Mouse (Mus musculus) urinary bladder, adult 2 months (tissue): ENCODE measurements around the gene Zfp961. TPM values are rescaled to one million over a fixed set of nuclear protein-coding genes. Genes with fewer than 3 reads are reported as not detected.
A peak's percentile ranks its signal among the peaks of the same experiment; 100 is the strongest.
"Not testable (repeated sequence)": the region's sequence is repeated elsewhere in the genome, so short reads cannot be mapped to it uniquely, and the experiment has no call there.

Experiments used
- DNase-seq: peaks from one replicate; pipeline ENCODE4 v3.0.0; 2022; ENCODE audit warnings: low spot score
- polyA plus RNA-seq: library from polyadenylated mRNA; depleted of rRNA; stranded (reverse); fragments of >200 nt; gene quantifications from 2 replicates; pipeline ENCODE4 v1.2.3, GENCODE M21; 2012; rRNA removed

Gene Zfp961
- polyA plus RNA-seq, result 18.9 and 21.7 TPM in 2 replicates

DNA sequence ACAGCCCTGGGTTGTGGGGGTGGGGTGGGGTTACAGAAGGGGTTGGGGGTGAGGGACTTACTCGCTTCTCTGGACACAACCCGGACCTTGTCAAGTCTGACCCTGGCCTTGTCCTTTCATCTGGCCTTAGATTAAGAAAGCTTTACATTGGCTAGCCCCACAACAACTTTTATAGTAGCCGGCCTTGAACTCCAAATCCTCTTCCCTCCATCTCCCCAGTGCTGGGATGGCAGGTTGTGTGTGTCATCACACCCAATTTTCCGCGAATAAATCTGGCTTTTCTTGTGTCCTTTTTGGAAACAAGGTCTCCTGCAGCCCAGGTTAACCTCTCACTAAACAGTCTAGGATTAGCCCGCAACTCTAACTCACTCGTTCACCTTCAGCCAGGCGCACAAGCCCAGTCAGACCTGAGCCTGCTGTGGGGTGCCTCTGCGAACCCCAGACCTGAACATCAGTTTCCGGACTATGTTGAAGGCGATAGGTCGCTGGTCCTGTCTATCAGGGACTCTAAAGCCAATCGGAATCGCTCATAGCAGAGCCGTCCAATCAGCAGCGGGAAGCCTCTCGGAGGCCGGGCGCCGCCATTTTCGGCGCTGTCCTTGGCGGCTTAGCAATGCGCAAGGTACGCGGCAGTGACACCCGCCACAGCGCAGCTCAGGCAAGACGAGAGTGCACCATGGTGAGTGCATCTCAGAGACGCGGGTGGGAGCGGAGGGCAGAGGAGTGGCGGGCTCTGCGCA, at the start of gene Zfp961:
Gene Zfp961, plus strand, starts transcription at position 557 of the 740 bp plus-strand sequence.
- peak; percentile 97 for DNase-seq

- not testable (repeated sequence) for DNase-seq
These were observed 47.8 kb upstream of the Zfp961 start for GRCm38 (mm10) chr8:71903084-71903483.

DNA sequence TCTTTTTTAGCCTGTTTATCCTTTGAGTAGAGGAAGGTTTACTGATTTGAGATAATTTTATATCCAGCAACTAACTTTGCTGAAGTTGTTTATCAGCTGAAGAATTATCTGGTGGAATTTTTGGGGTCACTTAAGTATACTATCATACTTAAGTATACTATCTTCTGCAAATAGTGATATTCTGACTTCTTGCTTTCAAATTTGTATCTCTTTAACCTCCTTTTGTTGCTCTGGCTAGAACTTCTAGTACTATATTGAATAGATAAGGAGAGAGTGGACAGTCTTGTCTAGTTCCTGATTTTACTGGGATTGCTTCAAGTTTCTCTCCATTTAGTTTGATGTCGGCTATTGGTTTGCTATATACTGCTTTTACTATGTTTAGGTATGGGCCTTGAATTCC, 44.0 kb upstream of the Zfp961 start:
- no peak for DNase-seq

DNA sequence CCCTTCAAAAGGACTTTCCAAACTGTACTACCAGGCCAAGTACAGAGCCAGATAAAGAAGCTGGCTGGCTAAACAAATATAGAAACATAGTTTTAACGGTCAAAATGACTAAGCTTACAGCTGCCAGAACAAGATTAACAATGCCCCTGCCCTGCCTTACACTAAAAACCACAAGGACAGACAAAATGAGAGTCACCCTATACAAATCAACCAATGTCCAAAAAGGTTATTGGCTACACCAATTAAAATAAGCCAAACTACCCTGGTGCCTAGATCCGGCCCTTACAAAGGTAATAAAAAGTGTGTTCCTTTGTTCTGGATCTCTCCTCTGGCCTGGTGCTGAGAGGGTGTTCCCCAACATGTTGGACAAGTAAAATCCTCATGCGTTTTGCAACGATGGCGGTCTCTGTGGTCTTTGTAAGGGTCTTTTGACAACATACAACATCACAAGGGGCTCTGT, 43.0 kb upstream of the Zfp961 start:
- DNase-seq, result no peak

GRCm38 (mm10) chr8:71908309-71909261, 42.3 kb upstream of the Zfp961 start, which contains the start of the genes Zfp882 and Zfp617:
Gene Zfp882 (plus strand): TSS chr8:71908608.
Gene Zfp617 (plus strand): TSS chr8:71908635.
- peak; percentile 78 for DNase-seq

- DNase-seq, result no peak
These were observed 38.6 kb upstream of the Zfp961 start for GRCm38 (mm10) chr8:71912286-71912685.

DNA sequence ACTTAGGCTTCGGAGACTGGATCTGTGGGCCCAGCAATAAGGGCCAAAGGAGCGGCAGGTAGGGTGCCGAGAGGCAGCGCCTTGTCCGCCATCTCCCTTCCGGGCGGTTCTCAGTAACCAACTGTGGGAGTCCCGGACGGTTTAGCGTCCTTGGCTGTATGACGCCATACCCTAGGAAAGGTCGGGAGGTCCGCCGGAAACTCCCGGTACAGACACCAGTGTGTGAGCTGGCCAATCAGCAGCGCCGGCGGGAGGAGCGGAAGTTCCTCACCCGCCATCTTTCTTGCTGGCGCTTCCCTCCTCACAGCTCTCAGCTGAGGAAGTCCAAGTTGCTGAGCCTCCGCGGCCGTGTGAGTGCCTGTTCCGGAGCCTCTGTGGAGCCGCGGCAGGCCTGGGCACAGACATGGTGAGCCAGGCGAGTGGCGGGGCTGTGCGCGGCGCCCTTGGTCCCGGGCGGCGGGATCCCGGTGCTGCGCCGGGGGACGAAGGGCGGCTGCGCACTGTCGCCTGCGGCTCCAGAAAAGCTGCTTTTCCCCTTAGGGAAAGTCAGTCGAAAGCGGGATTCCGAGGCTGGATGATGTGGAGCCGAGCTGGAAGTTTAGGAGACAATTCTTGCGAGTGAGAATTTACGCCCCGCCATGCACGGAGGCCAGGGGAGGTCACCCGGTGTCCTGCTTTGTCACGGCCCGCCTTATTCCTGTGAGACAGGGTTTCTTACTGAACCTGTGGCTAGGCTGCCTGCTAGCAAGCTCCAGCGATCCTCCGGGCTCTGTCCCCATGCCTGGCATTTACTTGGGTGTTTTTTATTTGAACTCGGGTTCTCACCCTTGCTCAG, 28.1 kb upstream of the Zfp961 start:
- DNase-seq, result peak; percentile 89

GRCm38 (mm10) chr8:71925791-71926190, 25.0 kb upstream of the Zfp961 start:
- DNase-seq, result no peak

GRCm38 (mm10) chr8:71926551-71926950, 24.3 kb upstream of the Zfp961 start:
- no peak for DNase-seq

- no peak for DNase-seq
These were observed 23.1 kb upstream of the Zfp961 start for GRCm38 (mm10) chr8:71927779-71928178.

DNA sequence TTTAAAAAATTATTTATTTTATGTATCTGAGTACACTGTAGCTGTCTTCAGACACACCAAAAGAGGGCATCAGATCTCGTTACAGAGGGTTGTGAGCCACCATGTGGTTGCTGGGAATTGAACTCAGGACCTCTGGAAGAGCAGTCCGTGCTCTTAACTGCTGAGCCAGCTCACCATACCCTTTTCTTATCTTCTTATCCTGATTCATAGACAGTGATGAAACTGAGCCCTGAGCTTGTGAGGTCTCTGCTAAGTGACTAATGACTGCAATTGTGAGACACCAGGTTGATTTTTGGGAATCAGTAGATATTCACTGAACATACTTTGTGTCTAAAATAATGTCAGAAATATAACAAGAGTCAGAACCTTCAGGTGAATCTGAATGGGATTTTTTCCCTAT, 12.8 kb upstream of the Zfp961 start:
- DNase-seq, result not testable (repeated sequence)

- no peak for DNase-seq
These were observed 10.3 kb upstream of the Zfp961 start for GRCm38 (mm10) chr8:71940293-71941208.

DNA sequence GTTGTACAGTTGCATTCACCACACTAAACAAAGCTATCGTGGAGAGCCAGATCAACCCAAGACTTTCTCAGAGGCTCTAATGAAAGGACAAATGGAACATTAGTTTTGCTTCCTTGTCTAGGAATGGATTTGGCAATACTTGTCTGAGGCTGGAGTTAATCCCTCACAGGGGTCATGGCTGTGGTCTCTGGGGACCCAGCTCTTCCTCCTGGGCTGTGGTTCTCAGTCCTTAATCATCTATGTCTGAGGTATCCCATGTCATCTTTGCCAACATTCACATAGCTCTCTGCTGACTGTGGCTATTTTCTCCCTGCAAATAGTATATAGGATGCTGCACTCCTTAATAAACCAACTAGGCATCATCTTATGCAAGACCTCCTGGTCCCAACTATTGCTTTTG, 9.1 kb upstream of the Zfp961 start:
- no peak for DNase-seq

DNA sequence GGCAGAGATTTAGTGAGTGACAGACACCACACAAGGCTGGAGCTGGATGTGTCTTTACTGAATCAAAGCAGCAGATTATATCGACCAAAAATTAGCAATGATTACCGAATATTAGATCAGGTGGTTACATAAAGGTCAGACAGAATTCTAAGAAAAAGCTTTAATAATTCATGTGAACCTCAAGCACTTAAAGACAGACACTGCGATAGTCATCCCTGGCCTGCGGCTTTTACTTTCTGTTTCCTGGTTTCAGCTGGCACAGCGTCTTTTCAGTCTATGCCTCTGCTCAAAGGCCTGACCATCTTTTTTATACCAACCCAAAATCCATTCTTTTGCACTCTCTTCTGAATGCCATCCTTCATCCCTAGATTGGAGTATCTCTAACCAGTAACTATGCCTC, 2.2 kb upstream of the Zfp961 start:
- DNase-seq, result no peak

DNA sequence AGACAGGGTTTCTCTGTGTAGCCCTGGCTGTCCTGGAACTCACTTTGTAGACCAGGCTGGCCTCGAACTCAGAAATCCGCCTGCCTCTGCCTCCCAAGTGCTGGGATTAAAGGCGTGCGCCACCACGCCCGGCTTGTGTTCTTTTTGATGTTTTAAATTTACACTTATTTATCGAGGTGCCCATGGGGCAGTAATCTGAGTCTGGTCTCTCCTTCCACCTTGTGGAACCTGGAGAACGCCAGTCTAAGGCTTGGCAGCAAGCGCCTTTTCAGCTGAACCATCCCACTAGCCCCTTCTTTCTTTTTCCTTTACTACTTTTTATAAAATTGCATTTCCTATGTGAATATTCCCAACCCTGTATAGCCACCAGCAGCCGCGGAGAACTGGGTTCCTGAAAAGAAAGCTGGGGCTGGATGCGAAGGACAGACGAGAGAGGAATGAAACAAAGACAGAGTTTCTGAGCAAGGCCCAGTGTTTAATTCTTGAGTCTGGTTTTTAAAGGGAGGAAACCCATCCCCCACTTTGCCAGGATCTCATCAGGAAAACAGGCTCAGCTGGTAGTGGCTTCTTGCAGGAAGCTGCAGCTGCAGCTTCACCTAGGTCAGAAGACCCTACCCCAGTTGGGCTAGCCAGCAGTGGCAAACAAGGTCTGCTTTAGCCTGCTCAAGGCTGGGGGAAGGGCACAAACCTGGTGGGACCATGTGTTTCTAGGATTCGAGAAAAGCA, 761 bp downstream of the Zfp961 start:
- DNase-seq, result no peak

DNA sequence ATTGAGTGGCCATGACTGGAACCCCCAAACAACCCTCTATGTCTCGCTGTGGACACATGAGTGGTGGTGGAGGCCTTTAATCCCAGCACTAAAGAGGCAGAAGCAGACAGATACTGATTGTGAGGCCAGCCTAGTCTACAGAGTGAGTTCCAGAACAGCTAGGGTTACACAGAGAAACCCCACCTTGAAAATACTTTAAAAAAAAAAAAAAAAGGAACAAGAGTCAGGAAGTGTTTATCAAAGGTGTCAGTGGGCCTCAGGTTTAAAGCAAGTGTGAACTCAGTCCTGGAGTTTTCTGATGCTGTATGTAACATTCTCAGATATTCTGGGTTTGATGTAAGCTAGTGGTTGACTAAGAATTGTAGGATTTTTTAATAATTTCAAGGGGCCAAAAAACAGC, 1.7 kb downstream of the Zfp961 start:
- DNase-seq, result no peak

DNA sequence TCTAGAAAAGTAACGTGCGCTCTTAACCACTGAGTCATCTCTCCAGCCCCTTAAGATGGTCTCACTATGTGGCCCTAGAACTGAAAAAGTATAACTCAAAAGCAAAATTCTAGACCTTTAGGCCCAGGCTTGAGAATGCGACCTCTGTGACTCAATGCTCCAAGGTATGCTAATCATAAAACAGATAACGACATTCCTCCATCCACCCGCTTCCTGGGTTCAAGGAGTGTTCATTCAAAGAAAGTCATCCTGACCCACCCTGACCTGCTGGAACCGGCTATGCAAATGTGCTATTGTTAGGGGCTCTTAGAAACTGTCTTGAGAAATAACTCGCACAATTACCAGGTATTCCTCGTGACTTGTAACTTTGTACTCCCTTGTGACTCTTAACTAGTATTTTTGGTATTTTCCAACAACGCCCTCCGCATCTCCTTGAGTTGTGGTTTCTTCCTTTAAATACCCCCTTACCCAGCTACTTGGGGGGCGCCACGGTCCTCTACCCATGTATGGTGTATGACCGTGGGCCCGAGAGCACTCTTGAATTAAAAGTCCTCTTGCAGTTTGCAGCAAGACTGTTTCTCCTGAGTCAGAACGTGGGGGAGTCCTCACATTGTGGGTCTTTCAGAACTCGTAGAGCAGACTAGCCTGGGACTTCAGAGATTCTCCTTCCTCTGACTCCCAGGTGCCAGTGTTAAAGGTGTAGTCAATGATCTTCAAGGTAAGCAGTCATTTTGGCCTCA, 2.3 kb downstream of the Zfp961 start:
- not testable (repeated sequence) for DNase-seq

- no peak for DNase-seq
These were observed 3.8 kb downstream of the Zfp961 start for GRCm38 (mm10) chr8:71954666-71955065.

DNA sequence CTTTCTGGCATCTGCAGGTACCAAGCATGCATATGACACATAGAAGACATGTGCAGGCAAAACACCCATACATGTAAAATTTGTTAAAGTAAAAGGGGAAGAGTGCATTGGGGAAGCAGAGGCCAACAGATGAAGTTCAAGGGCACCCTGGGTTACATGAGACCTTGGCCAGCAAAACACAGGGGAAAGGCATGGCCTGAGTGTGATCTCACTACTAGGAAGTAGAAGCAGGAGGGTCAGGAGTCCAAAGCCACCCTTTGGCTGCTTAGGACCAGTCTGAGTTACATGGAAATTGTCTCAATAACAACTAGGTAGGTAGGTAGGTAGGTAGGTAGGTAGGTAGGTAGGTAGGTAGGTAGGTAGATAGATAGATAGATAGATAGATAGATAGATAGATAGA, 9.6 kb downstream of the Zfp961 start:
- no peak for DNase-seq
